Mouse (Mus musculus) gastrocnemius, postnatal 4 days (tissue): ENCODE data around the gene Akt3. TPM values are rescaled to one million over a fixed set of nuclear protein-coding genes. Genes with fewer than 3 reads are reported as not detected.

Experiments
- DNase-seq, 2 experiments: peaks; one replicate each; pipeline ENCODE4 v3.0.0; 2021 to 2022; ENCODE audit warnings: low spot score in 2 of 2, mixed read lengths in 2 of 2
- total RNA-seq, 2 experiments: library from RNA; stranded (reverse); gene quantifications; 2 replicates each; pipeline ENCODE4 v1.2.3; 2021

Gene Akt3
- total RNA-seq, 2 experiments from 2014 or later, result 28.9 to 36.5 TPM

DNA sequence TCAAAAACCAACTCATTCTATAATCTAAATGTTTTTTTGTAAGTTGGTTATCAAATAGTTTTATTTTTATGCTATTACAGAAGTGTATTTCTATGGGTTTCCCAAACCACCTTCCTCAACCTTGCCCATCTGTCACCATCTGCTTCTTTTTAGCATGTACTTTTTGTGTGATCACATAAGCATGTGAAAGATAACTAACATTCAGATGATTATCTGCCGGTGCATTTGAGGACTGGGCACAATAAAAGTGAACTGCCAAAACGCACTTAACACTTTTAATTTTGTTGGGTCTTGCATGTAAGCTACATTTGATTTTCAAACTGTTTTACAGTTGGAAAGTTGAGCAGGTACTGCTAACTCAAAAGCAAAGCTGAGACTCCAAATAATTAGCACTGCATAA is 203.1 kb downstream of the Akt3 start:
- no peak for DNase-seq

DNA sequence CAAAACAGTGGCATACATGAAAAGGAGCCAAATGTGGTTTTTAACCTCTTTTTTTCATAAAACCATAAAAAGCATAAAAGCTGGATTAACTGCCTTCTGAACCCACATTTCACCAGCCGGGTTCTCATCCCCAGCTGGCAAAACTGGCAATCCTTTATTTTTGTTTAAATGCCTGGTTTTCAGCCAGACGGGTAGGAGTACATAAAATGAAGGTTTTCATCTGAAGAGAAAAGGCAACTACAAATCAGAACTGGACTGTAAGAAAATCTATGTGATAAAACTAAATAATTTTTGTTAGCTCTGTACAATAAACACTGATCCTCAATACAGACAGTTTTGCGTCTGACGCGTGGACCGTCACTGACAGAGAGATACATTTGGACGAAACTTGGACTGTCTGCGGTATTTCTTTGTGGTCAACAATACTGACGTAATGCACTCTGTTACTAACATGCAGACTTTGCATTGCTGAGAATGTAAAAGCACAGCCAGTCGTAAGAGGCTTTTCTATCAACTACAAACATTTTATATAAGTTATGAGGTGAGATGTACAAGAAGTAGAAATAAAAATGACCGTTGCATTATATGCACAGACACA is 206.5 kb downstream of the Akt3 start:
- no peak for DNase-seq

DNA sequence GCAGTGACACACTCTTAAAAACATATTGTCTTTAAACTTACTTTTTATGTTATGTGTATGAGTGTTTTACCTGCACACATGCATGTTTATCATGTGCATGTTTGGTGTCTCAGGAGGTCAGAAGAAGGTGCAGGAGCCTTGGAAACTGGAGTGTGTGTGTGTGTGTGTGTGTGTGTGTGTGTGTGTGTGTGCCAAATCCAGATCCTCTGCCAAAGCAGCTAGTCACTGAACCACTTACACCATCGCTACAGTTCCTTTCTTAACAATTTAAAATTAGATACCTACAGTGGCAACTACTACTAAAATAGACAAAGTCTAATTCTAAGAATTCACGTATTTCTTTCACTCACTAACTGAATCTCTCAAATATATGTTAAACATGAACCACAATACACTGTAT is 209.2 kb downstream of the Akt3 start:
- no peak for DNase-seq

DNA sequence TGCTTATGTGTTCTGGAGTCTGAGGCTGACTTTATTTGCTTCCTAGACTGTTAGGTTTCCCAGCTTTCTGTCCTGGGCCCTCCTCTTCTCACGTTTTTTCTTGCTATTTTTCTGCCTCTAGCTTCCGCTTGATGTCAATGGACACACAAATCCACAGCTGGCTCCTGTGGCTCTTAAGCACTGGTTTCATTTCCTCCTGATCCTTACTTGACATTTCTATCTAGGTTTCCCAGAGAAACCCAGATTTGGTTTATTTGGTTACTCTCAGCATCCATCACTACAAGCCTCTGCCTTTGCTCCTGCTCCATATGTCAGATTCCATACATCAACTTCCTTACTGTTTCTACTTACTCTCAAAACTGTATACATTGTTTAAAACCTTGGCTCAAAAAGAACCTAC is 211.0 kb downstream of the Akt3 start:
- no peak for DNase-seq

- no peak for DNase-seq
Measured at GRCm38 (mm10) chr1:177045885-177046284, 212.1 kb downstream of the Akt3 start.

DNA sequence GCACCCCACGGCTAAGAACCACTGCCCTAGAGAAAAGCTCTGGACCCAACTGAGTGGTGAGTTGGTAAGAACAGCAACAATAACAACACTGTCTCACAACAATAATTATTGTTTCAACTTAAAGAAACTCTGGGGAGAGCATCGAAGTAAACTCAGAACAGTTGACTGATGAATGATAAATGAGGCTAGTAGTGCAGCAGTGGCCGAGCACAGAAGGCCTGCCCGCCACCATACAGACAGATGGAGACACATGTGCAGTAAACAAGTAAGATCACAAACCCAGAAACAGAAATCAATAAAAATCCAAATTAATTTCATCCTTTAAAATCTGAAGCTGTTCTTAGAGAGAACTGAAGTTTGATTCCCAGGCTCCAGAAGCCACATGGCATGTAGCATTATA is 217.9 kb downstream of the Akt3 start:
- no peak for DNase-seq

DNA sequence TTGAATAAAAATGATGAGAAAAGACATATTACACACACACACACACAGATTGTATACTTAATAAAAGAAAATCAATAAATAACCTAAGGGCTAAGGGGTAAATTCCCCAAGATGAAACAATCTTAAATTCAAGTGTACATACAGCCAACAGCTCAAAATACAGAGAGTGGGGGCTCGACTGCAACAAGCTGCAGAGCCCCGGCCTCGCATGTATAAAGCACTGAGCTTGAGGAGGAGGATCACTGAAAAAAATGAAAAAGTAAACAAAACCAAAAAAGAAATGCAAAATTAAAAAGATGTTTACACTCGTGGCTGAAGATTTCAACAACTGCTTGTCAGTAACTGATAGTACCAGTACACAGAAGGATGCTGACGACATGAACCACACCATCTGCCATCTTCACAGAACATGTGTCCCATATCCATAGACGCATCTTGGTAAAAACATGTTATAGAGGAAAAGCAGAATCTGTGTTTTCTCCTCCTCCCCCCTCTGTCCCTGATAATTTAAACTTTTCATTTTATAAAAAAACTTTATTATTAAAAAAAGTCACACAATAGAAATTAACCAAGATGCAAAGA is 218.8 kb downstream of the Akt3 start:
- no peak for DNase-seq

DNA sequence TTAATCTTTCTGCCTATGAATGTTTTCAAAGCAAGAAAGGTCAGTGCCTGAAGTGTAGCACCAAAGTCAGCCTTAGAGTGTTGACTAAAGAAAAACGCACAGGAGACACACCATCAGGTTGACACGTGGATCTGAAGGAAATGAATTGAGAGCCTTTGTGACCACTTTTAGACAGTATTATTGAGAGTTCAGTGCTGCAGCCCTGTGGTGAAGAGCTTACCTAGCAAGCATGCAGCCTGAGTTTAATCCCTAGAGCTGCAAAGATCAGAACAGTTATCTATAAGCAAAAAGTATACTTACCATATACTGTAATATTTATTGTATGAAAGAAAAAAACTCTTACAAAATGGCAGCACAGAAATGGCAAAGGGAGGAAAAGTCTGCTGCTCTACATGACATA is 219.6 kb downstream of the Akt3 start:
- DNase-seq, result no peak

- no peak for DNase-seq
Measured at GRCm38 (mm10) chr1:177035460-177035859, 222.5 kb downstream of the Akt3 start.

DNA sequence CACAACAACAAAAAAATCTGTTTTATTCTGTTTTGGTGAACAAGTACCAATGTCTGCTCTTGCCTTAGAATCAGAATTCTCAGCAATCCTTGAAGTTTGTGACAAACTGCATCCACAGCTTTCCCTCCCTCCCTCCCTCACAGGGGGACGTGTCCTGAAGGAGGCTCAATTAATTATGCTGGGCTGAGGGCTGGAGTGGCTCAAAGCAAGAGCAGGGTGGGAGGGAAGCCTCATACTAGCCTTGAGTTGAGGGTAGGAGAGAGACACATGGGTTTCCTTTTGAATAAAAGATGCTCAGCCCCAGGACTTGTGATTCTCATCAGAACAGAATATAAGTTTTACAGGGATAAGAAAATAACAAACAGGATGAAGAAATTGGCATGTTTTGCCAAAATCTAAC is 225.8 kb downstream of the Akt3 start:
- DNase-seq, result no peak

- no peak for DNase-seq
Measured at GRCm38 (mm10) chr1:177031196-177031595, 226.8 kb downstream of the Akt3 start.

- no peak for DNase-seq
Measured at GRCm38 (mm10) chr1:177030669-177031068, 227.3 kb downstream of the Akt3 start.

- no peak for DNase-seq
Measured at GRCm38 (mm10) chr1:177029032-177029431, 229.0 kb downstream of the Akt3 start.

DNA sequence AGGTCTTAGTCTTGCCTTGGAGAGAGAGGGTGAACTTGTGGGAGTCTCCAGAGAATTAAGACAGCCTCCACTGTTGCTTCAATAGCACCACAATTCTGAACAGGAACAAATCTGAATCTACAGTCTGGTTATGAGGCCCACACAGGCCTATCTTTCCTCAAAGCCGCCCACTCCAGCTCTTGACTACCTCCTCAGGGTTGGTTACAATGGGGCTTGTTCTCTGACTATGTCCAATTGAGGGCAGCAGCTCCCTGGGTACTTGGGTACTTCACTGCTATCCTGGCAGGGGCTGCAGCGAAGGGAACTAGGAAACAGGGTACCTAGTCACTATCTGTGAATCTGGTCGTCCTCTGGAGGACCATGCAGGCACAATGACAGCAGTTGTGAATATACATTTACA is 230.3 kb downstream of the Akt3 start:
- DNase-seq, result no peak

- no peak for DNase-seq
Measured at GRCm38 (mm10) chr1:177022751-177023150, 235.3 kb downstream of the Akt3 start.

- no peak for DNase-seq
Measured at GRCm38 (mm10) chr1:177019668-177020067, 238.3 kb downstream of the Akt3 start.

DNA sequence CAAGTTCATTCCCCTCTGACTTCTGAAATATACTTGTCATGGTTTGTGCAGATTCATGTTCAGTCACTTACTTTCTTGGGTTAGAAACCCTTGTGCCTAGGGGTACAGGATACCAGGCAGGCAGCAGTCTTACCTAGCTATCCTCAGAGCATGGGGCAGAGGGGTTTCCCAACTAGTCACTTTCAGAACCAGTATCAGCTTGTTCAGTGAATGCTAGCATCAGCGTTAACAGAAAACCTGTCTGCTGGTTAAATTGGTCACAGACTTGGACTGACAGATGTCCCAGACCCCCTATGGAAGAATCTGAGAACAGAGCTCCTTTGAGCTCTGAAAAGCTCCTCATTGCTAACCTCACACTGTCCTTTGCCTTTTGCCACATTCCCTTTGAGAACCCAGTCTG is 239.3 kb downstream of the Akt3 start:
- DNase-seq, result no peak

DNA sequence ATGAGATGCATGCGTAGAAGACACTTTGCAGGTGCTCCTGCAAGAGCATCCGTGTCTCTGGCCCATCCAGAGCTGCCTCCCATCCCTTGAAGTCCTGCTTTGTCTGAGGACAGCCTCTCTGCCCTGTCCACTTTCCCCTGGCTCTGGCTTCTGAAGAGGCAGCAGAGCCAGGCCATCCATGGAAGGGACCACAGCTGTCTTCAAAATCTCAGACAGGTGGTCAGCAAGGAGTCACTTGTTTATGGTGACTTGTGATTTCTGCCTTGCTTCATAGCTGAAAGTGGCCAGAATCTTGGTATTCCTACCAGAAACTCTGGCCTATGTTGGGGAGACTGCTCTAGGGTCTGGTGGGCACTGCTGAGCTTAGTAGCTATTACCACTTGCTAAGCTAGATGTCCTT is 241.3 kb downstream of the Akt3 start:
- DNase-seq, result no peak

DNA sequence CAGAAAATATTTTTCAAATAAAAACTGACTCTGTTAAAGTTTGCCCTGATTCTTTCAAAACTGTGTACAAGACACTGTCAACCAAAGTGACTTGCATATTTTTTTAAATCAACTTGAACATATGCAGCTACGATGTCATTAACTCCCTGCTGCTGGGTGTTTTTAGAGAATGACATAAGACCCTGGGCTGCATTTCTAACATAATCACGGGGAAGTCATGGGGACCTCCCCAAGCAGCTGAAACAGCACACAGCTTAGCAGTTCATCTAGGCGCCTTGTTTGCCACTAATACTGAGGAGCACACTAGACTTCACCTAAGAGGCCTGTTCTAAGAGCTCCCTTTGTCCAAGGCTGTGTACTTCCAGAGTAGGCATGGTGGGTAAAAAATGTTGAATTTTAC is 242.1 kb downstream of the Akt3 start:
- DNase-seq, result no peak

- DNase-seq, result no peak
Measured at GRCm38 (mm10) chr1:177014921-177015439, 243.0 kb downstream of the Akt3 start.

- DNase-seq, result no peak
Measured at GRCm38 (mm10) chr1:177014346-177014745, 243.7 kb downstream of the Akt3 start.

GRCm38 (mm10) chr1:177013776-177014175 is 244.2 kb downstream of the Akt3 start:
- no peak for DNase-seq

- no peak for DNase-seq
Measured at GRCm38 (mm10) chr1:177013313-177013712, 244.7 kb downstream of the Akt3 start.
